Mouse (Mus musculus): ENCODE results near the gene Ncoa6. TPM values are rescaled to one million over a fixed set of nuclear protein-coding genes. Genes with fewer than 3 reads are reported as not detected.

Gene Ncoa6
- 4.4 and 5.1 TPM in 2 replicates for polyA plus RNA-seq (2015; fragmentation: Nextera tagmentation; extraction: Ambion mirVana)

DNA sequence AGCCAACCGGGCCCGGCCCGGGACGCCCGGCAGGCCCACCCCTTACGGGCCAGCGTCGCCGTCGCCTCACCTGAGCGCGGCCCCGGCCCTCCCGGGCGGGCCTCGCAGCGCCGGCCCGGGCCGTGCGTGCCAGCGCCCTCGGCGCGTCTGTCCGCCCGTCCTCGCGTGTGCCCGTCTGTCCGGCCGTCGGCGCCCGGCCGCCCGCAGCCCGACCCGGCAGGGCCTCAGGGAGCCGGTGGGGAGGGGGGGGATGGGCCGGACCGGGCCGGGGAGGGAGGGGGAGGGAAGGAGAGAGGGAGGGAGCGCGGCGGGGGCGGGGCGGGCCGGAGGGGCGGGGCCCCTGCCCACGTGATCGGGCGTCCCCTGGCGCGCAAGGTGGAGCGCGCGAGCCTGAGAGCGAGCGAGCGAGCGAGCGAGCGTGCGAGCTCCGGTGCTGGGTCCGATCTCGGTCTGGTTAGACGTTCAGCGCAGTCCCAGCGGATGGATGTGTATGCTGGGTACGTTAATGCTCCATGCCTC lies at the start of gene Ncoa6:
Gene Ncoa6, minus strand, starts transcription at position 325 of the 519 bp plus-strand sequence.
- Histone ChIP-seq H3K4me1 (ENCODE audit: control insufficient read depth, low read depth, low read length) (peaks cover 23% of the 10 kb centered on the region), H3K27me3 (ENCODE audit: control insufficient read depth, insufficient read depth, low read depth, low read length) (no peaks in the 10 kb centered on the region), H3K9ac (ENCODE audit: low read depth, low read length) (peak within 1 kb of the TSS; percentile 91), H3K4me3 (ENCODE audit: low read depth, low read length) (peak within 1 kb of the TSS; percentile 89), H3K27ac (ENCODE audit: low read length) (peak within 1 kb of the TSS; percentile 85), H3K36me3 (ENCODE audit: control insufficient read depth, insufficient read depth) (no peaks in the 10 kb centered on the region), H3K4me2 (ENCODE audit: low read depth, low read length) (peak within 1 kb of the TSS; percentile 96), H3K9me3 (replicated peaks; ENCODE audit: control insufficient read depth, low read length) (no peaks in the 10 kb centered on the region)
- ATAC-seq (ENCODE audit: low read depth), result peak; percentile 84
- under 1% methylated on average over 41 of the region's 72 CpGs for WGBS (ENCODE audit: insufficient replicate concordance)

DNA sequence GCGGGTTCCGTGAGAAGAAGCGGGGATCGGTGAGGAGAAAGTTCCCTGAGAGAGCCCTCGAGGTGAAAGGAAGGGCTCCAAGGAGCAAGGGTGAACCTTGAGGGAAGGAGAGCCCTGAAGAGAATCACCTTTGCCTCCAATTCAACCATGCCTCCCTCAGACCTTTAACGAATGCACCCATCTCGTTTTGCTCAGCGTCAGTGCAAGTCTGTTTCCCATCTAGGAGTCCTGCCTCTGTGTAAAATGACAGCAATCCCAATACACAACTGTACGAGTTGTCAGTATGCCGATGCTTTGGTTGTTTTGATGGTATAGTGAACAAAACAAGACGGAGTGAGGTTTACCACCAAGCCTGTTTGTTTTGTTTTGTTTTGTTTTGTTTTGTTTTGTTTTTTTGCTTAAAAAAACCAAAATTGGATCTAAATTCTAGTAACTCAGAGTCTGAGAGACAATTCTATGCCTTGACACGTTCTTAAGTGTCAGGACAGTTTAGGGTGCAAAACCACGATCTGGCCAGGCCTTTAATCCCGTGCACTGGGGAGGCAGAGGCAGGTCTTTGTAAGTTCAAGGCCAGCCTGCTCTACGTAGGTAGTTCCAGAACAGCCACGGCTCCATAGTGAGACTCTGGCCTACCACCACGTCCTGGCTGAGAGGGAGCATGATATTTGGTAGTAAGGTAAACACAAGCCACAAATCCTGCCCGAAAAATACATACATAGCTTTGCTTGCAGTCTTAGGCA lies 45.0 kb upstream of the Ncoa6 start:
- Histone ChIP-seq H3K4me1 (ENCODE audit: control insufficient read depth, low read depth, low read length) (peaks cover 16% of the 10 kb centered on the region), H3K27me3 (ENCODE audit: control insufficient read depth, insufficient read depth, low read depth, low read length) (peaks cover 18% of the 10 kb centered on the region), H3K4me2 (ENCODE audit: low read depth, low read length) (peak overlapping the region; percentile 82), H3K9me3 (replicated peaks; ENCODE audit: control insufficient read depth, low read length) (no peaks in the 10 kb centered on the region), H3K4me3 (ENCODE audit: low read depth, low read length) (peak overlapping the region; percentile 93), H3K36me3 (ENCODE audit: control insufficient read depth, insufficient read depth) (no peaks in the 10 kb centered on the region), H3K27ac (ENCODE audit: low read length) (peak overlapping the region; percentile 86), H3K9ac (ENCODE audit: low read depth, low read length) (peak overlapping the region; percentile 85)
- WGBS (ENCODE audit: insufficient replicate concordance), result 15% methylated on average over 18 of the region's 18 CpGs
- no peak for ATAC-seq (ENCODE audit: low read depth)

DNA sequence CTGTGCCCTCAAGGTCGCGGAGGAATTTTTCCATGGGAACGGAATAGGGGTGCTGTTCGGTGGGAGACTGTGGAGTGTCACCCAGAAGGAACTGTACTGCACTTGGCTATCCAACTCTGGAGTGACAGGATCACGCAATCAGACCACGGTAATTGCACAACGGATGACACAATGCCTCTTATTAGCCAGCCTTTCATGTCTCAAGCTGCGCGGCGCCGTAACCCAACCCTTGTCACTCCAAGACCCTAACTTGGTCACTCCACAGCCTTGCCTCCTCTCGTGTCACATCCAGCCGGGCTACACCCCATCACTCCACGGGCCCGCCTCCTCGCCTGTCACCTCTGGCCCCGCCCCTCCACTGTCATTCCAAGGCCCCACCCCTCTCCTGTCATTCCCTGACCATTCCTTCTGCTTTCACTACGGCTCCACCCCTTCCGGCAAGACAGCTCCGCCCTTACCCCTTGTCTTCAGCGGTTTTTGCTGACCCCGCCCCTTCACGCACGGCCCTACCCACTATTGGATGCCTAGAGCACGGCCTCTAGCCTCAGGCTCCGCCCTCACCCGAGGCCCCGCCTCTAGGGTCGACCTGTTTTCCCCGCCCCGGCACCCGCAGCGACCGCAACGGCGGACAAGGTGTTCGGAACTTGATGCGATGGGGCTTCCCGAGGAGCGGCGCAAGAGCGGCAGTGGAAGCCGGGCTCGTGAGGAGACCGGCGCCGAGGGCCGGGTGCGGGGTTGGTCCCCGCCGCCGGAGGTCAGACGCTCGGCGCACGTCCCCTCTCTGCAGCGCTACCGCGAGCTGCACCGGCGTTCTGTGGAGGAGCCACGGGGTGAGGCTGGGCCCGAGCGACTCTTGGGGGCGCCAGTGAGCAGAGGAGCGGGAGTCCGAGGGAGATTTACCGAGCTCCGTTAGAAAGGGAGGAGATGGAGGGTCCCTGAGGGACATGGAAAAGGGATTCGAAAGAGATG lies 44.0 kb upstream of the Ncoa6 start, which contains the start of the genes Acss2 and Ggt7:
Gene Acss2, plus strand, starts transcription at position 494 of the 969 bp plus-strand sequence.
Gene Ggt7, minus strand, starts transcription at position 783 of the 969 bp plus-strand sequence.
- Histone ChIP-seq H3K27me3 (ENCODE audit: control insufficient read depth, insufficient read depth, low read depth, low read length) (peaks cover 26% of the 10 kb centered on the region), H3K36me3 (ENCODE audit: control insufficient read depth, insufficient read depth) (no peaks in the 10 kb centered on the region), H3K27ac (ENCODE audit: low read length) (peak within 1 kb of the TSS; percentile 86), H3K4me3 (ENCODE audit: low read depth, low read length) (peak within 1 kb of the TSS; percentile 93), H3K4me1 (ENCODE audit: control insufficient read depth, low read depth, low read length) (peaks cover 16% of the 10 kb centered on the region), H3K9me3 (replicated peaks; ENCODE audit: control insufficient read depth, low read length) (no peaks in the 10 kb centered on the region), H3K4me2 (ENCODE audit: low read depth, low read length) (peak within 1 kb of the TSS; percentile 82), H3K9ac (ENCODE audit: low read depth, low read length) (peak within 1 kb of the TSS; percentile 85)
- peak; percentile 97 for ATAC-seq (ENCODE audit: low read depth)
- WGBS (ENCODE audit: insufficient replicate concordance), result 2% methylated on average over 70 of the region's 70 CpGs

DNA sequence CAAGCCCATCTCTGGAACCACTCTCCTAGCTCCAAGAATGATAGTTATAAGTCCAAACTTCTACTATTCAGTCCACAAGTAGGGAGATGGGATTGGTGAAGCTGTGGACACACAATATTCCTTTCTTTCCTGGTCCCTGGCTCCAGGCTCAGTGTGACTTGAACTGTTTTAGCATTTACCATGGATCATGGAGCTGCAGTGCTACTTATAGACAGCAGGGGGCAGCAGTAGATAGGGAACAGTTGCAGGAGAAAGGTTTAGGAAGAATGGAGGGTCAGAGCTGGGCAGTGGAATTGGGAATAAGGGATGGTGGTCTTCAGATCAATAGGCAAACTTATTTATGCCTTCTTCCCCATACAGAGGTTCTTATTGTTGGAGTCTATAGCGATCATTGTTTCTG lies 42.2 kb upstream of the Ncoa6 start:
- Histone ChIP-seq H3K4me3 (ENCODE audit: low read depth, low read length) (no peak overlapping the region), H3K9me3 (replicated peaks; ENCODE audit: control insufficient read depth, low read length) (no peaks in the 10 kb centered on the region), H3K9ac (ENCODE audit: low read depth, low read length) (no peak overlapping the region), H3K36me3 (ENCODE audit: control insufficient read depth, insufficient read depth) (no peaks in the 10 kb centered on the region), H3K4me2 (ENCODE audit: low read depth, low read length) (no peak overlapping the region), H3K27ac (ENCODE audit: low read length) (no peak overlapping the region), H3K4me1 (ENCODE audit: control insufficient read depth, low read depth, low read length) (peaks cover 16% of the 10 kb centered on the region), H3K27me3 (ENCODE audit: control insufficient read depth, insufficient read depth, low read depth, low read length) (peaks cover 26% of the 10 kb centered on the region)
- no peak for ATAC-seq (ENCODE audit: low read depth)
- 4% methylated on average over 1 of the region's 1 CpGs for WGBS (ENCODE audit: insufficient replicate concordance)

DNA sequence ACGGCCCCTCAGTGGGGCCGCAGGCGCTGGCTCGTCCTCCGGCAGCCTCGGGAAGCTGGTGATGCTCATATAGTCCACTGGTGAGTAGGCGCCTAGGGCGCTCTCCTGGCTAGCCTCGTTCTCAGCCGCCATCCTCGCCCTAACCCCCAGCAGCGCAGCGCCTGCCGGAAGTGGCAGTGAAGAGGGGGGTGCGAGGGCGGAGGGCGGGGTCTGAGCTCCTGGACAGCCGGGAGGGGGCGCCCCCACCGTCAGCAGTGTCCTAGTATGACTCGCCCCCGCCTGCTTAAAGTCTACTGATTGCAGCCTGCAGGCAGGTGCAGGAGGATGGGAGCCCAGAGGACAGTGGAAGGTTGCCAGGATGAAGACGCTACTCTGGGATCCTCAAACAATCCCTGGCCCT lies 41.0 kb upstream of the Ncoa6 start:
- Histone ChIP-seq H3K9ac (ENCODE audit: low read depth, low read length) (no peak overlapping the region; the same call in 1 of the 2 replicates), H3K36me3 (ENCODE audit: control insufficient read depth, insufficient read depth) (no peaks in the 10 kb centered on the region), H3K4me3 (ENCODE audit: low read depth, low read length) (peak overlapping the region; percentile 18; the same call in 1 of the 2 replicates), H3K9me3 (replicated peaks; ENCODE audit: control insufficient read depth, low read length) (no peaks in the 10 kb centered on the region), H3K27me3 (ENCODE audit: control insufficient read depth, insufficient read depth, low read depth, low read length) (peaks cover 26% of the 10 kb centered on the region), H3K27ac (ENCODE audit: low read length) (no peak overlapping the region), H3K4me1 (ENCODE audit: control insufficient read depth, low read depth, low read length) (peaks cover 16% of the 10 kb centered on the region), H3K4me2 (ENCODE audit: low read depth, low read length) (peak overlapping the region; percentile 30; the same call in 1 of the 2 replicates)
- WGBS (ENCODE audit: insufficient replicate concordance), result 1% methylated on average over 23 of the region's 23 CpGs
- ATAC-seq (ENCODE audit: low read depth), result no peak

DNA sequence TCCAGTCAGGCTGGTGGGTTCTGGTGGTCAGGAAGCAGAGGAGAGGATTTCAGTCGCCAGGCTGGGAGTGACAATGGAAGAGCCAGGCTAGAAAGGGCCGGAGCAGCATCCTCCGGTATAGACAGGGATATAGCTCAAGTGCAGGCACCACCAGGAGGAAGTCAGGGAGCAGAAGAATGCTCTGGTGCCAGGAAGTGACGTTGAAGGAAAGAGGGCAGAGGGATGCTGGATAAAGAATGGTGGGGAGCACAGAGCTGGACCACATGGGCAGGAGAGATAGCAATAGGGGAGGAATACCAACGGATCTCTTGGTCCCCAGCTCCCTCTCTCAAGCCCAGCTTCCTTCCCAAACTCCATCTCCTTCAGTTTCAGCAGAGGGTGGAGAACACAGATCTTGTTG lies 39.8 kb upstream of the Ncoa6 start:
- no peak overlapping the region for H3K4me3 ChIP-seq (ENCODE audit: low read depth, low read length)
- WGBS (ENCODE audit: insufficient replicate concordance), result 44% methylated on average over 5 of the region's 5 CpGs
- H3K9ac ChIP-seq (ENCODE audit: low read depth, low read length), result no peak overlapping the region
- no peaks in the 10 kb centered on the region for H3K9me3 ChIP-seq (replicated peaks; ENCODE audit: control insufficient read depth, low read length)
- no peaks in the 10 kb centered on the region for H3K36me3 ChIP-seq (ENCODE audit: control insufficient read depth, insufficient read depth)
- H3K27me3 ChIP-seq (ENCODE audit: control insufficient read depth, insufficient read depth, low read depth, low read length), result peaks cover 26% of the 10 kb centered on the region
- no peak for ATAC-seq (ENCODE audit: low read depth)
- H3K27ac ChIP-seq (ENCODE audit: low read length), result no peak overlapping the region
- peaks cover 11% of the 10 kb centered on the region for H3K4me1 ChIP-seq (ENCODE audit: control insufficient read depth, low read depth, low read length)
- no peak overlapping the region for H3K4me2 ChIP-seq (ENCODE audit: low read depth, low read length)

DNA sequence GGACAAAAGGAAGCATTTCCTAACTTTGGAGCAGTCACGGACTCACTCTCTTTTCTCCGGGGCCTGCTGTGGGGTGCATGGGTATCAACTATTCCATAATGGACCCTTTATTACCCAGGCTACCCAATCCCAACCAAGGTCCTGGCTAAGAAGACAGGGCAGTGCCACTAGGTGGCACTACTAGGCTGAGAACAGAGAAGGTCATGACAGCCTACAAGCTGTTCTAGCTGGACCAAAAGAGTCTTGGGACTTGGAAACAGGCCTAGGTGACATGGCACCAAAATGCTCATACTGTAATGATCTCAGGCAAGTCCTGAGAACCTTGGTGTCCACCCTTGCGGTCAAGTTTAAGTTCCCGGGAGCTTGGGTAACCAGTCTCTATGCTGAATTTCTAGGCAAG lies 38.8 kb upstream of the Ncoa6 start:
- Histone ChIP-seq H3K27me3 (ENCODE audit: control insufficient read depth, insufficient read depth, low read depth, low read length) (peaks cover 26% of the 10 kb centered on the region), H3K4me3 (ENCODE audit: low read depth, low read length) (no peak overlapping the region), H3K4me2 (ENCODE audit: low read depth, low read length) (no peak overlapping the region), H3K9me3 (replicated peaks; ENCODE audit: control insufficient read depth, low read length) (no peaks in the 10 kb centered on the region), H3K27ac (ENCODE audit: low read length) (no peak overlapping the region), H3K4me1 (ENCODE audit: control insufficient read depth, low read depth, low read length) (peaks cover 10% of the 10 kb centered on the region), H3K36me3 (ENCODE audit: control insufficient read depth, insufficient read depth) (no peaks in the 10 kb centered on the region), H3K9ac (ENCODE audit: low read depth, low read length) (no peak overlapping the region)
- 41% methylated on average over 4 of the region's 4 CpGs for WGBS (ENCODE audit: insufficient replicate concordance)
- no peak for ATAC-seq (ENCODE audit: low read depth)

DNA sequence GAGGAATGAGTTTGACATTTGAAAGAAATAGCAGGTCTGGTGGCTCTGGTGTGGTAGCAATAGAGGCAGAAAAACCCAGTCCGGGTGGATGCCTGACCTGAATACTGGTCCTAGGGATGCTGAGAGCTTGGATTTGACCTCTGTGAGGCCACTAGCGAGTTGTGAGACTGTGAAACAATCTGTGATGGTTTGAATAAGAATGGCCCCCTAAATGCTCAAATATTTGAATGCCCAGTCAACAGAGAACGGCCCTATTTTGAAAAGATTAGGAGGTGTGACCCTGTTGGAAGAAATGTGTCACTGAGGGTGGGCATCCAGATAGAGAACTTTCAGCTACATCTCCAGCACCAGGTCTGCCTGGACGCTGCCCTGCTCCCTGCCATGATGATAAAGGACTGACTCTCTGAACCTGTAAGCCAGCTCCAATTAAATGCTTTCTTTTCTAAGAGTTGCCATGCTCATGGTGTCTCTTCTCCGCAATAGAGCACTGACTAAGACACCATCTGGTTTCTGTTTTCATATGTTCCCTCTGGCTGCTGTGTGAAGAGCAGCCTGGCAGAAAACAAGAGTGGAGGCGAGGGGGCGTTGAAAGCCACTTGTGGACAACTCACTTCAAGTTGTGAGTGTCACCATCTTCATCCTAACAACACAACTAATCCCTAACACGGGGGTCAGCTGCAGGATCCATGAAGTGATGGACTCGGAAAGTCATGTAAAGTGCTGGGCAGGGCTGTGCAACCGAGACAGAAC lies 34.2 kb upstream of the Ncoa6 start:
- ATAC-seq (ENCODE audit: low read depth), result no peak
- Histone ChIP-seq H3K4me2 (ENCODE audit: low read depth, low read length) (no peak overlapping the region), H3K27ac (ENCODE audit: low read length) (no peak overlapping the region), H3K4me1 (ENCODE audit: control insufficient read depth, low read depth, low read length) (no peaks in the 10 kb centered on the region), H3K9ac (ENCODE audit: low read depth, low read length) (no peak overlapping the region), H3K36me3 (ENCODE audit: control insufficient read depth, insufficient read depth) (no peaks in the 10 kb centered on the region), H3K27me3 (ENCODE audit: control insufficient read depth, insufficient read depth, low read depth, low read length) (no peaks in the 10 kb centered on the region), H3K4me3 (ENCODE audit: low read depth, low read length) (no peak overlapping the region), H3K9me3 (replicated peaks; ENCODE audit: control insufficient read depth, low read length) (no peaks in the 10 kb centered on the region)
- 63% methylated on average over 10 of the region's 10 CpGs for WGBS (ENCODE audit: insufficient replicate concordance)
